Mouse (Mus musculus): ENCODE measurements at regions not wholly inside any gene's neighbourhood (a gene's known extent, or its start where the extent isn't known, plus 50 kb on each side); places are given as distances from the start of the nearest gene placed in this dataset.

DNA sequence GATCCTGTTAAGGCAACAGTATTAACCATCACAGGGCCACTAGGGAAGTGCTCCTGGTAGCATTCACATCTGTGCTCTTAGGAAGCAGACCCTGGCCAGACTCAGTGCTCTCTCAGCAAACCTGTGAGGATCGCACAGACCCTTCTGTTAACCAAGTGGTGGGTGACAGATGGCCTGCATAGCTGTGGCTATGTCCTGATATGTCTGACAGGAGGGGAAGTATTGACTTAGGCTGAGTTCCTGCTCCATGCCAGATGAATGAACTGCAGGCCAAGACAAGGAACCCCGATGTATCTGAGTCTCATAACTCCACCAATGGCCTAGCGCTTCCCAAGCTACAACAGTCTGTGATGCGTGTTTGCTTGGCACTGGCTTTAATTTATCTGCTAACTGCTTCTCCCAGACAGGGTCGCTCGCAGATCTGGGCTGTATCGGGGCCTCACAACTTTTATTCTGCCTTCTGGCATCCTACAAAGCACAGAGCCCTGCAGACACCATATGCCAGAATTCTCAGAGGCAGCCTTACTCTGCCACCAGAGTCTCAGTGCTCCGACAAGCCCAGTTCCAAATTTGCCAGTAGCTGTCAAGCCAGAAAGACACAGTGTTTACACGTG lies 332.3 kb downstream of the Fam19a5 start:
- TF ChIP-seq POLR2A (IDR thresholded peaks at IDR 0.05; ENCODE audit: borderline replicate concordance, low read depth, low read length) (no peak), CTCF (IDR thresholded peaks at IDR 0.05; ENCODE audit: low read depth, low read length) (no peak)

Measured in bone marrow macrophage, adult 2 months (primary cell).